Mouse (Mus musculus) erythroblast, embryonic 14.5 days (primary cell): Measurements from ENCODE around the gene Utrn.

Source experiments
- GATA1 ChIP-seq: IDR thresholded peaks from 2 replicates; pipeline ENCODE4 v1.6.1; 2012; ENCODE audit warnings: low read length, inconsistent platforms, mixed read lengths
- TAL1 ChIP-seq: IDR thresholded peaks from 3 replicates; pipeline ENCODE4 v1.6.1; 2012; ENCODE audit warnings: low read length, inconsistent platforms, mixed read lengths

DNA sequence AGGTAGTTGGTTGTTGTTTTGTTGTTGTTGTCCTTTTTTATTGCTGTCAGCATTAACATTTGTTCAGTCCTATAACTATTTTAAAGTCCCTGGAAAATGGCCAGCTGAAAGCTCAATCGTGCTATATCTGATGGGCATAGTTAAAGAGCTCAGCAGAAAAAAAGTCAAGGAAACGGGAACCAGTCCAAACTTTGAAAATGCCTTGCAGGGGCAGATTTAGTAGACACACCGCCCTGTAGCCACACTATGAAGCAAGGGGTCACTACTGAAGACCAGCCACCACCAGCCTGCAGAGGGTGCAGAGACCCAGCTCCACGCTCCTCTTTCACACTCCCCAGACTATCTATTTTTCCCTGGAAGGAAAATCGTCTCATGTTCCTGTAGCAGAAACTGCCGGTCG is 167.5 kb downstream of the Utrn start:
- TF ChIP-seq TAL1 (no peak), GATA1 (no peak)
